Mouse (Mus musculus) heart, embryonic 14.5 days (tissue): ENCODE data around the gene Perm1. TPM values are rescaled to one million over a fixed set of nuclear protein-coding genes. Genes with fewer than 3 reads are reported as not detected.

Experiments used
- ATAC-seq: fragments of 200-750 bp; cut with Nextera tagmentation; 2 replicates; pipeline ENCODE4 v1.8.0; 2017; ENCODE audit warnings: low read depth, moderate TSS enrichment; ENCODE audit not compliant: insufficient number of reproducible peaks, insufficient read depth, low FRiP score
- H3K27ac ChIP-seq, 2 experiments: fragments of 200-500 bp in 1 of 2; fragments of 300-500 bp in 1 of 2; sonication (generic) in 1 of 2; replicated peaks in 1 of 2; 2 replicates each; pipeline ENCODE4 v1.5.1; 2012 to 2014; ENCODE audit warnings: low read depth in 2 of 2, low read length in 2 of 2, control low read depth in 1 of 2, mild to moderate bottlenecking in 1 of 2, mixed read lengths in 1 of 2; ENCODE audit not compliant: control insufficient read depth in 1 of 2, insufficient read depth in 1 of 2
- H3K27me3 ChIP-seq: fragments of 300-500 bp; sonication (generic); 2 replicates; pipeline ENCODE4 v1.6.1; 2014; ENCODE audit warnings: mild to moderate bottlenecking, low read length, control low read depth; ENCODE audit not compliant: control insufficient read depth, insufficient read depth
- H3K36me3 ChIP-seq: fragments of 300-500 bp; sonication (generic); 2 replicates; pipeline ENCODE4 v1.6.1; 2014; ENCODE audit warnings: mild to moderate bottlenecking, control low read depth, low read length, mixed read lengths; ENCODE audit not compliant: control insufficient read depth, insufficient read depth
- H3K4me1 ChIP-seq, 2 experiments: fragments of 200-500 bp in 1 of 2; fragments of 300-500 bp in 1 of 2; sonication (generic) in 1 of 2; 2 replicates each; pipeline ENCODE4 v1.6.1; 2012 to 2014; ENCODE audit warnings: low read length in 2 of 2, control low read depth in 1 of 2, mixed read lengths in 1 of 2; ENCODE audit not compliant: control insufficient read depth in 2 of 2, insufficient read depth in 2 of 2
- H3K4me2 ChIP-seq: fragments of 300-500 bp; sonication (generic); 2 replicates; pipeline ENCODE4 v1.6.1; 2014; ENCODE audit warnings: mild to moderate bottlenecking, low read length
- H3K4me3 ChIP-seq, 2 experiments: fragments of 200-500 bp in 1 of 2; fragments of 300-500 bp in 1 of 2; sonication (generic) in 1 of 2; 2 replicates each; pipeline ENCODE4 v1.5.1; 2012 to 2014; ENCODE audit warnings: low read length in 2 of 2, mild to moderate bottlenecking in 2 of 2, control low read depth in 1 of 2, low read depth in 1 of 2, moderate library complexity in 1 of 2; ENCODE audit not compliant: control insufficient read depth in 1 of 2, insufficient read depth in 1 of 2
- H3K9ac ChIP-seq: fragments of 300-500 bp; sonication (generic); 2 replicates; pipeline ENCODE4 v1.6.1; 2014; ENCODE audit warnings: mild to moderate bottlenecking, low read length
- H3K9me3 ChIP-seq: fragments of 300-500 bp; sonication (generic); 2 replicates; pipeline ENCODE4 v1.6.1; 2016; ENCODE audit warnings: low read length, control low read depth; ENCODE audit not compliant: control insufficient read depth
- WGBS: fragments of 180-500 bp; shearing (Covaris S2); extraction: QIAGEN DNeasy Blood & Tissue Kit; methylation state at CpG from one replicate; pipeline ENCODE4 v1.1.7; 2014; 5-methylcytosine and 5-hydroxymethylcytosine counted together
- microRNA-seq: library from miRNA; unstranded; fragments of <30 nt; microRNA quantifications from one replicate; pipeline ENCODE4, GENCODE M21; 2016
- polyA plus RNA-seq: library from polyadenylated mRNA; unstranded; fragments of >200 nt; fragmentation: Nextera tagmentation; extraction: Ambion mirVana; gene quantifications from 2 replicates; pipeline ENCODE4 v1.2.1, GENCODE M21; 2014

Gene Perm1
- polyA plus RNA-seq, 1 experiment from 2014 or later: 6.1 TPM

DNA sequence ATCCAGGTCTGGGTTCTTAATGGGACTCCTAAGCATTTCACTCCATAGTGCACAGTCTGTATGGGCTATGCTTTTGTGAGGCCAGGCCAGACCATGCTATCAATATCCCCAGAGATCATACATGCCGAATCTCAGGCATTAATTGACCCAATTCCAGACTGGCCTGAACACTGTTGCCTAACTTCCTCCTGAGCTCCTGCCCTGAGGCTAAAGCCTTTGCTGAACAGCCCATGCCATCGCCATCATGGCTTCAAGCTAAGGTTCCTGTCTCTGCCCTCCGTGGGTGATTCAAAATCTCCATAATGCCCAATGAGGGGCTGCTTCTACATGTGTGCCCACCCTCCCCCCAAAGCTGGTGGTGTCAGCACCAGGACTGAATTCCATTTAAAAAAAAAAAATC, 37.0 kb downstream of the Perm1 start:
- H3K4me3 ChIP-seq: no peak overlapping the region
- no peak overlapping the region for H3K4me2 ChIP-seq
- WGBS: 47% methylated on average over 3 of the region's 3 CpGs
- no peak overlapping the region for H3K27ac ChIP-seq
- H3K27me3 ChIP-seq: peaks cover 32% of the 10 kb centered on the region
- ATAC-seq: no peak
- H3K9me3 ChIP-seq: no peaks in the 10 kb centered on the region
- H3K4me1 ChIP-seq: peaks cover 10 to 14% of the 10 kb centered on the region in 2 experiments
- H3K36me3 ChIP-seq: peaks cover 15% of the 10 kb centered on the region
- no peak overlapping the region for H3K9ac ChIP-seq

DNA sequence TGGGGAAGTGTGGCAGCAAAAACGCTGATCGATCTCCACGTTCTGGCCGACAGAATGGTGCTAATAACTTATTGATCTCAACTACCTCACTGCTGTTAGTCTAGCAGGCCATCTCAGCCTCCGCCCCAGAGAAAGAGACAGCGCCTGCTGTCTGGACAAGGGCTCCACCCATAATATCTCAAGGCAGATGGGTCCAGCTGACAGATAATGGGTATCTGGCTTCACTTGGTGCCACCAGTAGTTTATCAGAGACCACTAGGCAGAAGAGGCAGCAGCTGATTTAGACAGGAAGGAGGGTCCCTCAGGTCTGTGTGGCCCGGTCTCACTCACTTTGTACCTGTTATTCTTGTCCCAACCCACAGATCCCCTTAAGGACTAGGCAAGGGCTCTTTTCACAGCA, 37.4 kb downstream of the Perm1 start:
- Histone ChIP-seq H3K27me3 (peaks cover 32% of the 10 kb centered on the region), H3K4me3 (no peak overlapping the region), H3K9me3 (no peaks in the 10 kb centered on the region), H3K27ac (no peak overlapping the region), H3K36me3 (peaks cover 11% of the 10 kb centered on the region), H3K9ac (no peak overlapping the region), H3K4me1 (peaks cover 10 to 14% of the 10 kb centered on the region in 2 experiments), H3K4me2 (no peak overlapping the region)
- WGBS: 43% methylated on average over 7 of the region's 7 CpGs
- ATAC-seq: no peak

DNA sequence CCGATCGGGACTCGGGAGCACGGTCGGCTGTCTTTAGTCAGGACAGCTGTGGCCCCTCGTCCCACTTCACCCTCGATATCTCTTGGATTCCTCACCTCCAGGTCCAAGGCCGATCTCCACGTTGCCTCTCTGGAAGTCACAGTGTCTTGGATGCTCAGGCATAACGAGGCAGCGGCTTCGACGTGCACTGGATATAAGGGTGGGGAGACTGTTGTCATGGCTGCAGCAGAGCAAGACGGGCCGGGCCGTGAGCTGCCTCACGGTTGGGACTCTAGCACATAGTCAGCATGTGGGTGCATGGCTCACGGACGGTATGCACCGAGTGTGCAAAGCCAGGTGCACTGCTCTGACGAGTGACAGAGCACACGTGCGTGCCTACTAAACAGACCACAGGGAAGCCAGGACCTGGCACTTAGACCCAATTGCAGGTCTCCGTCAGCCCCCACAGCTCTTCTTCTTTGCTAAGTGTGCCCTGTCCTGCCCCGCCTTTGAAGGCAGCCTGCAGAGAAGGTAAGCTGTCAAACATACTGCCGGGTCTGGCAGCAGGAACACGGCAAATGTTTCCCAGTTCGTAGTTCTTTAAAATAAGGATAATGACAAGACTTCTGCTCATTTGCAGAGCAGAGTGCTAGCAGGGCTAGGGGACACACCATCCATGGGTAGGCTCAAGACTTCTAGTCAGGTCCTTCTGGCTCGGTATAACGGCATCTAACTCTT, 38.9 kb downstream of the Perm1 start:
- WGBS: 3% methylated on average over 30 of the region's 30 CpGs
- ATAC-seq: peak; percentile 60

DNA sequence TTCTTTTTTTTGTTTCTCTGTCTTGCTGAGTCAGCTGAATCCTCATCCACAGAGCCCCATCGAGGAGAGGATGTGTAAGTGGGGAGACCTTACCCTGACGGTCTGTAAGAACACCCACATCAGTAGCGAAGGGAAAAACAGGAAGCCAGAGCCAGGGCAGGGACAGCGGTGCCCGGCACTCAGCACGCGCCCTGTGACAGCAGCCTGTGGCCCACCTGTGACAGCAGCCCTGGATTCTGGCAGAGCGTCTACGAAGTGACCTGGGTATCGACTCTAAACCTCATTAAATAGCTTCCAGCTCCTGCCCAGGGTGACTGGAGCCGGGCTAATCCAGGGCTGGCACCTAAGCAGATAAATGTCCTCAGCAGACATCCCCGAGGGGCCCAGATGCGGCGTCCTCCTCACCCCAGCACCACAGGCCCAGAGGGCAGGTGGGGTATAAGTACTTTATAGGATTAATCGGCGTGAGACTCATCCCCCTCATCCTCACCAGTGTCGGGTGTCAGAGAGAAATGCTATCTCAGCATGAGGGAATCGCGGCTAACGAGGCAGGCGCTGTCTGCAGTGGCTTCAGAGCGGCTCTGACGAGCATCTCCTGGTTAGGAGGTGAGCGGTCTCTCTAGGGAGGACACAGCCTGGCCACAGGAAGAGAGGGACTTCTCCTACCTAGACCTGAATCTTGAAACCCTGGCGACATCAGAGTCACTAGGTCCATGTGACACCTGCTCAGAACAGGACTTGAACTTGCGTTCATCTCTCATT, 39.6 kb downstream of the Perm1 start, which contains the start of gene Samd11:
Samd11 (minus strand) TSS at position 580 of the 762 bp plus-strand sequence.
- ATAC-seq: no peak
- Histone ChIP-seq H3K27ac (no peak within 1 kb of the TSS), H3K4me3 (peak within 1 kb of the TSS; percentile 30 to 34), H3K4me1 (peaks cover 6 to 11% of the 10 kb centered on the region in 2 experiments), H3K9me3 (no peaks in the 10 kb centered on the region), H3K9ac (0 out of 2 replicates have a peak within 1 kb of the TSS, but pooled peaks have one; percentile 30), H3K36me3 (no peaks in the 10 kb centered on the region), H3K4me2 (peak within 1 kb of the TSS; percentile 59), H3K27me3 (peaks cover 32% of the 10 kb centered on the region)
- 6% methylated on average over 26 of the region's 26 CpGs for WGBS

More for the DNA sequence above, 38.9 kb downstream of the Perm1 start:
- peak overlapping the region; percentile 30 to 34 for H3K4me3 ChIP-seq
- no peaks in the 10 kb centered on the region for H3K9me3 ChIP-seq
- peak overlapping the region; percentile 59 for H3K4me2 ChIP-seq
- 0 out of 2 replicates have a peak overlapping the region, but pooled peaks have one; percentile 30 for H3K9ac ChIP-seq
- peaks cover 32% of the 10 kb centered on the region for H3K27me3 ChIP-seq
- H3K4me1 ChIP-seq: peaks cover 7 to 13% of the 10 kb centered on the region in 2 experiments
- H3K36me3 ChIP-seq: no peaks in the 10 kb centered on the region
- no peak overlapping the region for H3K27ac ChIP-seq

Small RNAs within 50 kb of the gene (microRNA-seq; reads per million reads assigned to microRNA genes)
- gene Mir7658: 4.8 reads per million, percentile 13 among the genes with 10 or more reads in this experiment

Other genes starting within 250 kb of the Perm1 start
- gene B3galt6, start 223.2 kb upstream of the Perm1 start, polyA plus RNA-seq: 8.9 and 11.5 TPM in 2 replicates
- 133 and 137 TPM in 2 replicates for gene Sdf4, start 223.0 kb upstream of the Perm1 start, polyA plus RNA-seq
- gene Tnfrsf4, start 202.0 kb upstream of the Perm1 start, polyA plus RNA-seq: 0.51 and 0.57 TPM in 2 replicates
- 2.2 and 2.3 TPM in 2 replicates for gene Tnfrsf18, start 189.7 kb upstream of the Perm1 start, polyA plus RNA-seq
- 0.11 and 0.26 TPM in 2 replicates for gene Ttll10, start 156.5 kb upstream of the Perm1 start, polyA plus RNA-seq
- gene 9430015G10Rik, start 105.9 kb upstream of the Perm1 start, polyA plus RNA-seq: 12.0 and 14.6 TPM in 2 replicates
- 0.07 and 0.22 TPM in 2 replicates for gene Rnf223, start 85.4 kb upstream of the Perm1 start, polyA plus RNA-seq
- gene Agrn, start 18.4 kb upstream of the Perm1 start, polyA plus RNA-seq: 44.1 and 47.0 TPM in 2 replicates
- 0.84 and 1.4 TPM in 2 replicates for gene Isg15, start 15.1 kb upstream of the Perm1 start, polyA plus RNA-seq
- gene AW011738, start 12.6 kb upstream of the Perm1 start, polyA plus RNA-seq: 0.84 and 1.4 TPM in 2 replicates
- 13.5 and 15.3 TPM in 2 replicates for gene Plekhn1, start 19.0 kb downstream of the Perm1 start, polyA plus RNA-seq
- 37.0 and 38.2 TPM in 2 replicates for gene Noc2l, start 20.1 kb downstream of the Perm1 start, polyA plus RNA-seq
- gene Samd11, start 39.8 kb downstream of the Perm1 start, polyA plus RNA-seq: 0.40 and 0.41 TPM in 2 replicates
- gene Vmn2r-ps159, start 115.2 kb downstream of the Perm1 start, polyA plus RNA-seq: not detected in 2 replicates